Mouse (Mus musculus) liver, embryonic 15.5 days (tissue): ENCODE results near the gene Ptprm. TPM values are rescaled to one million over a fixed set of nuclear protein-coding genes. Genes with fewer than 3 reads are reported as not detected.

Source experiments
- ATAC-seq: fragments of 200-750 bp; cut with Nextera tagmentation; 2 replicates; pipeline ENCODE4 v1.8.0; 2017; ENCODE audit warnings: moderate number of reproducible peaks, mild to moderate bottlenecking, moderate library complexity; ENCODE audit not compliant: insufficient read depth
- H3K27ac ChIP-seq: fragments of 300-500 bp; sonication (generic); replicated peaks from 2 replicates; pipeline ENCODE4 v1.5.1; 2015; ENCODE audit warnings: mild to moderate bottlenecking, inconsistent platforms
- H3K27me3 ChIP-seq: fragments of 300-500 bp; sonication (generic); 2 replicates; pipeline ENCODE4 v1.6.1; 2015; ENCODE audit warnings: mild to moderate bottlenecking, inconsistent platforms
- H3K36me3 ChIP-seq: fragments of 300-500 bp; sonication (generic); replicated peaks from 2 replicates; pipeline ENCODE4 v1.6.1; 2015; ENCODE audit warnings: moderate library complexity, mild to moderate bottlenecking, inconsistent platforms
- H3K4me1 ChIP-seq: fragments of 300-500 bp; sonication (generic); replicated peaks from 2 replicates; pipeline ENCODE4 v1.6.1; 2015; ENCODE audit warnings: inconsistent platforms
- H3K4me2 ChIP-seq: fragments of 300-500 bp; sonication (generic); 2 replicates; pipeline ENCODE4 v1.6.1; 2015; ENCODE audit warnings: moderate library complexity, mild to moderate bottlenecking, inconsistent platforms
- H3K4me3 ChIP-seq: fragments of 300-500 bp; sonication (generic); replicated peaks from 2 replicates; pipeline ENCODE4 v1.5.1; 2015; ENCODE audit warnings: mild to moderate bottlenecking, inconsistent platforms
- H3K9ac ChIP-seq: fragments of 300-500 bp; sonication (generic); 2 replicates; pipeline ENCODE4 v1.6.1; 2015; ENCODE audit warnings: moderate library complexity, mild to moderate bottlenecking, inconsistent platforms
- H3K9me3 ChIP-seq: fragments of 300-500 bp; sonication (generic); replicated peaks from 2 replicates; pipeline ENCODE4 v1.6.1; 2016; ENCODE audit warnings: inconsistent platforms
- WGBS: fragments of 180-500 bp; shearing (Covaris S2); methylation state at CpG from one replicate; pipeline ENCODE4 v1.1.7; 2015; ENCODE audit warnings: mixed read lengths; ENCODE audit not compliant: insufficient replicate concordance; 5-methylcytosine and 5-hydroxymethylcytosine counted together
- polyA plus RNA-seq: library from polyadenylated mRNA; unstranded; fragments of >200 nt; fragmentation: Nextera tagmentation; extraction: Ambion mirVana; gene quantifications from 2 replicates; pipeline ENCODE4 v1.2.1, GENCODE M21; 2015

Ptprm gene
- polyA plus RNA-seq, 1 experiment from 2014 or later, result 1.4 TPM

DNA sequence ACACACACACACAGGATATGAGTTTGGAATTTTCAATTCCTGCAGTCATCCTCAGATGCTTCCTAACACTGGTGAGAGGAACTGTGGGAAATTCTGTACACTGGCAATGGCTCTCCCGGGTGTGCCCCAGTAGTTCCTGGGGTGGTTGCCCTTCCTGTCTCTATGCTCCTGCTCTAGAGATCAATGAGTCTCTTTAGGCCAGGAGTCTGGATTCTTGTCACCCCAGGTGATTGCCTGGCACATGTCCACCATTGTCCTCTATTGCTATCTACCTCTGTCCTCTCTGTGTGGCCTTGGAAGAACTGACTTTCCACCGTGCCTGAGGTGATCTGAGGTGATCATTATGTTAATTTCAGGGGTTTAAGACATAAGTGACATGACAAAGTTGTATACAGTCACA is 10.8 kb downstream of the Ptprm start:
- no peak for ATAC-seq
- Histone ChIP-seq H3K9ac (no peak overlapping the region), H3K27me3 (no peaks in the 10 kb centered on the region), H3K4me2 (no peak overlapping the region), H3K27ac (no peak overlapping the region), H3K4me1 (no peaks in the 10 kb centered on the region), H3K9me3 (no peaks in the 10 kb centered on the region), H3K36me3 (no peaks in the 10 kb centered on the region), H3K4me3 (no peak overlapping the region)
- 50% methylated on average over 2 of the region's 2 CpGs for WGBS

DNA sequence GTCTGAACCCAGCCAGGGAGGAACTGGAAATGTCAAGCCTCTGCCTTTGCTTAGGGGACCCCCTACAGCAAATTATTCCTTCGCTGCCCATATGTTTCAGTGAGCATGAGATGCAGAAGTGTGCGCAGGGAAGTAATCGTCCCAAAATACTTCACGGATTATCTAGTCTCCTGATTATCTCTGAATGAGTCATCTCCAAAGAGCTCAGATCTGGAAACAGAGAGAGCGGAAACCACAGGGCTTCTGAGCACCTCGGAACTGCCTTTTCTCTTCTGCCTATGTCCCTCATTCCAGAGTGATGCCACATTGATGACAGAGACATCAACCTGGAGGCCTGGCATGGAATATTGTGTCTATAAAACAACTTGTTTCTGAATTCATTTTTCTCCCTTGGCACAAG is 11.3 kb downstream of the Ptprm start:
- 67% methylated on average over 6 of the region's 6 CpGs for WGBS
- no peak for ATAC-seq
- Histone ChIP-seq H3K9me3 (no peaks in the 10 kb centered on the region), H3K4me3 (no peak overlapping the region), H3K9ac (no peak overlapping the region), H3K4me1 (no peaks in the 10 kb centered on the region), H3K27me3 (no peaks in the 10 kb centered on the region), H3K4me2 (no peak overlapping the region), H3K27ac (no peak overlapping the region), H3K36me3 (no peaks in the 10 kb centered on the region)

DNA sequence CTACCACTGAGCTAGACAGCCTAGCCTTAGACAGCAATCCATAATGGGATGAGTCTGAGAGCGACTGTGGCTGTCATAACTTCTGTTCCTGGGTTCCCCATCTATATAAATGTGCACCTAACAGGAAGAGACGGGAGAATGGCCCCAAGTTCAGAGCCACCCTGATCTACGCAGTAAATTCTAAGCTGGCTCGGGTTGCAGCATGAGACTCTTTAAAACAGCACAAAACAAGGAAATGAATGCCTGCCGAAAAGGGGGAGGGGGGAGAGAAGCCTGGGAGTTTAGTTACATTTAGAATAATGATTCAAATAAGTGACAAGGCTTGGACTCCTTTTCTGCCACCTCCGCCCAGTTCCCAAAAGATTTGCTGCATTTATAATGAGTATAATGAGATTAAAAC is 13.9 kb downstream of the Ptprm start:
- Histone ChIP-seq H3K9me3 (no peaks in the 10 kb centered on the region), H3K4me2 (no peak overlapping the region), H3K36me3 (no peaks in the 10 kb centered on the region), H3K4me3 (no peak overlapping the region), H3K27ac (no peak overlapping the region), H3K9ac (no peak overlapping the region), H3K27me3 (no peaks in the 10 kb centered on the region), H3K4me1 (no peaks in the 10 kb centered on the region)
- WGBS, result 56% methylated on average over 6 of the region's 6 CpGs
- no peak for ATAC-seq

DNA sequence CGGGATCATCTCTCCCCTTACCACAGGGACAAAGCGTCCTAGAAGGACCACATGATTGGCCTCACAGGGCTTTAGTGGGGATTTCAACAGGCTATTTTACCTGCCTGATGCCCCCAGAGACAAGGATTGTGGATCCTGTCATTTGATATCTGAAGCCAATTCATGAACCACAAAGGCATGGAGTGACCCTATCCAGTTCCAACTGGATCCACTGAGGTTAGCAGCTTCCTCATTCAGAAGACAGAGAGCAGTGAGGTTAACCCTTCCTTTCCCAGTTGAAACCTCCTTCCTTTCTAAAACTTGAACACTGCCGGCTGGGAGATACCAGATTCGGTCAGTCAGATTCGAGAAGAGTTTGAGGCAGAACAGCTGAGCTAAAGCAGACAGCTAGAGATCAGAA is 14.7 kb downstream of the Ptprm start:
- H3K27ac ChIP-seq, result no peak overlapping the region
- WGBS, result 55% methylated on average over 5 of the region's 5 CpGs
- ATAC-seq, result no peak
- no peaks in the 10 kb centered on the region for H3K9me3 ChIP-seq
- H3K27me3 ChIP-seq, result no peaks in the 10 kb centered on the region
- no peak overlapping the region for H3K4me3 ChIP-seq
- H3K4me2 ChIP-seq, result no peak overlapping the region
- H3K4me1 ChIP-seq, result no peaks in the 10 kb centered on the region
- no peak overlapping the region for H3K9ac ChIP-seq
- no peaks in the 10 kb centered on the region for H3K36me3 ChIP-seq

DNA sequence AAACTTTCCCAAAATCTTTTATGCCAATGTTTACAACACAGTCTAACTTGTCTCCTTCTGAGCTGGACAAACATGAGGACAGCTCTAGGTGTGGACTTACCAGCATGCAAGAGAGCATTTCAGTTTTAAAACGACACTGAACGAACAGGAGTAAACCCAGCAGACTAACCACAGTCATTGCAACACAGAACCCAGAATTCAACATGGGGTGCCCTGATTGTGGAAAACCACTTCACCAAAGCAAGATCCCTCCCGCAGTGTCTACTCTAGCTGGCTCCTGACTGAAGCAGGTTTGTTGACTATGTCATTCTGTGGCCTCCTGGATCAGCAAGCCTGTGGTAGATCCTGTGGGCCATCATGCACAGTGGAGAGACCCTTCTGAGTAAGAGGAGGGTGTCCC is 19.9 kb downstream of the Ptprm start:
- Histone ChIP-seq H3K27me3 (no peaks in the 10 kb centered on the region), H3K4me3 (no peak overlapping the region), H3K4me1 (no peaks in the 10 kb centered on the region), H3K27ac (no peak overlapping the region), H3K9ac (no peak overlapping the region), H3K36me3 (no peaks in the 10 kb centered on the region), H3K9me3 (no peaks in the 10 kb centered on the region), H3K4me2 (no peak overlapping the region)
- no peak for ATAC-seq
- WGBS, result 37% methylated on average over 3 of the region's 3 CpGs

DNA sequence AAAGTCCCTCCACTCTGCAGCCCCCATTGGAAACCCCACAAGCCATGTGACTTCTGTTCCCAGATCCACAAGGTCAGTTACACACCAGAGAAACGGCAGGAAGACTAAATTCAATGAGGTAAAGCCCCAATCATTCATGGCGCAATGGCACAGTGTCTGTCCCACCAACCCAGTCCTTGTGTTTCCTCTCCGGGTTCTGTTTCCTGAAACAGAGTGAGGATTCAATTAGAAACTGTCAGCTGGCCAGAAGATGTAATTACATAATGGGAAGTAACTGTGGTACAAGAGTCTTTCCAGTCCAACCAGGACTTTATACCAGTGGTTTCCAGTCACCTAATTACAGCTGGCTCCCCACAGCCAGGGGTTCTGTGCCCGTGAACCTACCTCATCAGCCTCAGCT is 24.8 kb downstream of the Ptprm start:
- Histone ChIP-seq H3K9ac (no peak overlapping the region), H3K36me3 (no peaks in the 10 kb centered on the region), H3K27me3 (no peaks in the 10 kb centered on the region), H3K9me3 (no peaks in the 10 kb centered on the region), H3K4me1 (no peaks in the 10 kb centered on the region), H3K4me3 (no peak overlapping the region), H3K27ac (no peak overlapping the region), H3K4me2 (no peak overlapping the region)
- no peak for ATAC-seq
- 20% methylated on average over 4 of the region's 4 CpGs for WGBS

DNA sequence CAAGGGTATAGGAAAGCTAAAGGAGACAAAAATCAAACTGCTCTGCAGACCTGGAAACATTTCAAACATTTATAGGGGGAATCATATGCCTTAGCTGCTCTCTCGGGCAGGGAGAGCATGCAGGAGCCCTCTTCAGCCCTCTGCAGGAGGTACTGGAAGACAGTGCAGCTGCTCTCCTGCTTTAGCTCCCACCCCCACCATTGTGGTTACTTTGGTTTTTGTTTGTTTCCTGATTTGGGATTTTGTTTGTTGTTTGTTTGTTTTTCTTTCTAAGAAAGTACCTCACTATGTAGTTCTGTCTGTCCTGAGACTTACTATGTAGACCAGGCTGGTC is 29.8 kb downstream of the Ptprm start:
- Histone ChIP-seq H3K27ac (no peak overlapping the region), H3K4me1 (no peaks in the 10 kb centered on the region), H3K4me3 (no peak overlapping the region), H3K9ac (no peak overlapping the region), H3K9me3 (no peaks in the 10 kb centered on the region), H3K4me2 (no peak overlapping the region), H3K27me3 (no peaks in the 10 kb centered on the region), H3K36me3 (no peaks in the 10 kb centered on the region)
- WGBS, result 34% methylated on average over 1 of the region's 1 CpGs
- ATAC-seq, result no peak

DNA sequence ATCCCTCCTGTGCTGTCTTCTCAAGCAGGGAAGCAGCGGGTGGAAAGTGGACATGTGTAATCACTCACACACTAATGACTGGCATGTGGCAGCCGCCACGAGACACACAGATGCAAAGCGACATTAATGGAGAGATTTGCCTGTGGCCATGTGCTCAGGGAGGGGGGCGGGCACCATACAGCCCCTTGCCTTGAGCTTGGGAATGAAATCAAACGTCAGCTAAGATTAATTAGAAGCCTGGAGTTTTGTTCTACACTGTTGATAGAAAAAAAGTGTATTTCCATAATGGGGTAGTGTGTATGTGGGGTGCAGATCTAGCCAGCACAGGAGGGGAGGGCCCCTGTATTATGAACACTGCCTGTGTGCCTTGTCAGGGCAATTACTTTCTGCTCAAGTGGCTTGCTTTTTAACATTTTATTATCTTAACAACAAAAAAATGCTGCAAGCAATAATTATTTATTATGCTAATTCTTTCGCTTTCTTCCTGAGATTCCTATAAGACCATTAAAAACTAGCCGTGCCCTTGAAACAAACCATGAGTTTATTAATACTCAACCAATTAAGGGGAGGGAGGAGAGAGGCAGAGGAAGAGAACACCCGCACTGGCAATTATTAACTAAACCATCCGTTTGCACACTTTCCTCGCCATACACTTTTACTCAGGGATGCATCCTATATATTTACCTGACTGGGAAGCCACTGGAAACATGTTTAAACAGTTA is 30.3 kb downstream of the Ptprm start:
- no peak overlapping the region for H3K4me2 ChIP-seq
- no peak overlapping the region for H3K9ac ChIP-seq
- no peaks in the 10 kb centered on the region for H3K27me3 ChIP-seq
- no peaks in the 10 kb centered on the region for H3K36me3 ChIP-seq
- no peaks in the 10 kb centered on the region for H3K9me3 ChIP-seq
- H3K4me1 ChIP-seq, result no peaks in the 10 kb centered on the region
- WGBS, result 62% methylated on average over 11 of the region's 11 CpGs
- H3K4me3 ChIP-seq, result no peak overlapping the region
- ATAC-seq, result no peak
- no peak overlapping the region for H3K27ac ChIP-seq

DNA sequence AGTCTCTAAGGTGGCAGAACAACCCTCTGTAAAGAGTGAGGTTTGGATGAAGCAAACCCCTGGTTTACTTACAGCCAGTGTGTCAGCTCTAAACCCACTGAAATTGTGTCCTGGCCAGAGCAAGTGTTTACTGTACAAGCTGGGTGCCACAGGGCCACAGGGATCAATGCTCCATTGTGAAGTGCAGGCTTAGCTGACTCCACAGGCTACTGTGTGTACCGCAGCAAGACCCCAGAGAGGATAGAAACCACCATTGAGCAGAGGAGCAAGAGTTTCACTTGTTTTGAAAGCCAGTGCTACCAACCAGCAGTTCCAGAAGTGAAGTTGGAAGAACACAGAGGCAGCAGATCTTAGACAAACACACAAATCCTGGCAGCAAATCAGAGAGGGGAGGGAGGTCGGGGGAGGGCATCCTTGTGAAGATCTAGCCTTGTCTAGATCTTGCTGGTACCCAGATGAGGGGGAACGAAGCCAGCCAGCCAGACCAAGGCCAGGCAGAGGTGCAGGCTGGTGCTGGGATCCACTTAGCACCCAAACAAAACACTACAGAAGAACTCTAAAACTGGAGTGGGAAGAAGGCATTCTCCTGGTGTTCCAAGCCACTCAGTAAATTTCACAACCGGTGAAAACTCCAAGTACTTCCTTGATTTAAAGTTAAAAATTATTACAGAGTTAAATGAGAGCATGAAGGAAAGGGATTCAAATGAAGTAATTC is 39.6 kb downstream of the Ptprm start:
- H3K9ac ChIP-seq, result no peak overlapping the region
- H3K4me1 ChIP-seq, result no peaks in the 10 kb centered on the region
- H3K4me3 ChIP-seq, result no peak overlapping the region
- no peaks in the 10 kb centered on the region for H3K9me3 ChIP-seq
- H3K4me2 ChIP-seq, result no peak overlapping the region
- 54% methylated on average over 4 of the region's 4 CpGs for WGBS
- no peak for ATAC-seq
- H3K27me3 ChIP-seq, result no peaks in the 10 kb centered on the region
- H3K36me3 ChIP-seq, result no peaks in the 10 kb centered on the region
- no peak overlapping the region for H3K27ac ChIP-seq

DNA sequence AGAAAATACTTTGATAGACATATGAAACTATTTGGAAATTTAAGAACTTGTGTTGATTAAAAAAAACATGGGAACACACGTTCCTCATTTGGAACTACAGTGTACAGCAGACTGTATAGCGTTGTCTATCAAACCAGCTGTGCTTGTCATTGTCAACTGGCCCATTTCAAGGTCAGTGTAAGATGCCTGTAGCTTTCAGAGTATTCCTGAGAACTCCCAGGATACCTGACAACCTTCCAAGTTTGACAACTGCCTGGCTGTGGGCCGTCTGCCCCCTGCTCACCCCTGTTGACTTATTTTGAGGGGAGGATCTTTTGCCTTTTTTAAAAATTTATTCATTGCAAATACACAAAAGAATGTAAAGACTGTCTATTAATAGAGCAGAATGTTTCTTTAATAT is 45.8 kb downstream of the Ptprm start:
- WGBS, result 58% methylated on average over 3 of the region's 3 CpGs

DNA sequence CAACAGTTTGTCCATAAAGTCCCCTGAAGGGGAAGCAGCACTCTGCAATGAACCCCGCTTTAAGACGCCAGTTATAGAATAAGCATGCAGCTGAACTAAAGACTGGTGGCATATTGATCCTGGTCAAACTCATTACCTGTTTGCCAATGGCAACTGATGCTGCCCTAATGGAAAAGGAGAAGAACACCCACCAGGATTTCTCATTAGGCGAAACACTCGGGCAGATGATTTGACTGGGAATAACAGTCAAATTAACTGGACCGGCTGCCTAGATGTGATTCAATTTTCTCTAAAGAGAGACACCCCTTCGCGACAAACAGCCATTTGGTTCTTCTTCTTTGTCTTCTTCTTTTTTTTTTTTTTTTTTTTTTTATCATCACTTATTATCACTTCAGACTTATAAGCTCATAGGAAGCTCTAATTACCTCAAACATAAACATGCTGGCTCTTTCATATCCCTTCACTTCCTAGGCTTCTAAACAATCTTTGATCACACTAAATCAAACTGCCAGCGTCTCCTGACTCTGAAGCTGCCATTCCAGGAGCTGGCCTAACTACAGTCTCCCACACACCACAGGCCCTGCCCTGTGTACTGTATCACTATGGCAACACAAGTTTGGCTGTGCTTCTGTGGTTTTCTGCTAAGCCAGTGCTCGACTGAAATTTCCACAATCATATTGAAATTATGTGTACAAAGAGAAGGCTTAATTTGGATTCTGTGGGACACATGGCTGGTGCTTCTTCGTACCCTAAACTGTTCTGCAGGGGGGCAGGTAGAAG is 48.0 kb downstream of the Ptprm start:
- no peaks in the 10 kb centered on the region for H3K27me3 ChIP-seq
- no peaks in the 10 kb centered on the region for H3K36me3 ChIP-seq
- no peak overlapping the region for H3K9ac ChIP-seq
- no peaks in the 10 kb centered on the region; the same call in 1 of the 2 replicates for H3K9me3 ChIP-seq
- no peak for ATAC-seq
- no peaks in the 10 kb centered on the region for H3K4me1 ChIP-seq
- no peak overlapping the region for H3K27ac ChIP-seq
- H3K4me3 ChIP-seq, result no peak overlapping the region
- 64% methylated on average over 10 of the region's 10 CpGs for WGBS
- H3K4me2 ChIP-seq, result no peak overlapping the region

More for the DNA sequence above, 45.8 kb downstream of the Ptprm start:
- Histone ChIP-seq H3K4me3 (no peak overlapping the region), H3K9me3 (no peaks in the 10 kb centered on the region), H3K27me3 (no peaks in the 10 kb centered on the region), H3K36me3 (no peaks in the 10 kb centered on the region), H3K27ac (no peak overlapping the region), H3K4me2 (no peak overlapping the region), H3K9ac (no peak overlapping the region), H3K4me1 (no peaks in the 10 kb centered on the region)
- no peak for ATAC-seq
